Mouse (Mus musculus): ENCODE data around the gene Peli2.

DNA sequence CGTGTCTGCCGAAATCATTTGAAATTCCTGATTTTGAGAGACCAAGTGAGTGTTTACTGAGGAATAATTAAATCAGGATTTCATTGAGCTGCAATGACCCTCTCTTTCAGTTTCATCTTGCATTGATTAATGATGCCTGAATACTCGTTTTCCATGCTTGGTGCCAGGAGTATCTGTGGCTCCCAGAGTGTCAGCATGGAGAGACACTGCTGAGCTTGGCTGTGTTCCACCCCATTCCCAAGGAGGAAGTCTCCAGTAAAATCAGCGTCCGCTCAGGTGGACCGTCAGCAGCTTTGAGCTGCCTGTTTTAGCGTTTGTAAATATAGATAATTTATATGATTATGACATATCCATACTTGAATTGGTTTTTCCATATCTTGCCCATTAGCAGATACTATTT, 137.1 kb downstream of the Peli2 start:
- no peak for TF ChIP-seq CTCF (IDR thresholded peaks at IDR 0.05; ENCODE audit: control insufficient read depth, insufficient read depth, insufficient replicate concordance, low read depth, low read length)
- no peak for TF ChIP-seq POLR2A (IDR thresholded peaks at IDR 0.05; ENCODE audit: control insufficient read depth, low read depth, low read length)

Measured in testis, adult 2 months (tissue).